Mouse (Mus musculus) CD4-positive, CD25-positive, alpha-beta regulatory T cell, adult 4 months (primary cell): ENCODE data around the gene Foxp1. TPM values are rescaled to one million over a fixed set of nuclear protein-coding genes. Genes with fewer than 3 reads are reported as not detected.

ENCODE experiments used
- ATAC-seq: one replicate; pipeline ENCODE4 v1.8.0; 2017
- polyA plus RNA-seq, 2 experiments: library from polyadenylated mRNA; unstranded; fragments of 100-300 nt; shearing (Covaris generic); gene quantifications; one replicate each; pipeline ENCODE4 v1.2.1; 2017

The Foxp1 gene
- 100 to 1,000 TPM; 275 to 341 TPM for polyA plus RNA-seq

DNA sequence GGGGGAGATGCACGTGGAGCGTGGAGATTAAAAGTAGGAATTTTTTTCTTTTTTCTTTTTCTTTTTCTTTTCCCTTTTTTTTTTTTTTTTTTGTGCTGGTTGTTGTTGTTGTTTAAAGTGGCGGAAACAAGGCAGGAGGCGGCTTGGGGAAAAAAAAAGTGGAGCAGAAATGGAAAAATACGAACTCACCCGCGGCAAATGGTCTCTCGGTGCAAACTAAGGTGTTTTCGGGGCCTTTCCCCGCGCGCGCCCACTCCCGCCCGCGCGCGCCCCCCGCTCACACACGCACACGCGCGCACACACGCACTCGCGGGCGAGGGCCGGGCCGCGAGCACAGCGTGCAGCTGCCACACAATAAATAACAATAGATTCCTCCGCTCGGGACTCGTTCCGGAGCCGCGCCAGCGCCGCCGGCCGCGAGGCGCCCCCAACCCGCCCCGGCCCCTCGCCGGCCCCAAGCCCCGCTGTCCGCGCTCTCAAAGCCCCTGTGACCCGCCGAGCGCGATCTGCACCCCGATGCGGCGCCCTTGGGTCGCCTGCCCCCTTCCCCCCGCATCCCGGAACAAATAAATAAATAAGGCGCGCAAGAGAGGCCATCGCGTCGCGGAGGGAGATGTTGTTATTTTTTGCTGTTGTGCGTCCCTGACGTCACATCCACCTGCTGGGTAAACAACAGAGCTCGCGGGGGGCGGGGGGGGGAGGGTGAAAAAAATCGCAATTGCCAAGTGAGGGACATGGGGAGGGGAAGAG lies at the start of gene Foxp1:
Gene Foxp1 (minus strand): TSS at position 363 of the 750 bp plus-strand sequence.
- peak; percentile 41 for ATAC-seq

DNA sequence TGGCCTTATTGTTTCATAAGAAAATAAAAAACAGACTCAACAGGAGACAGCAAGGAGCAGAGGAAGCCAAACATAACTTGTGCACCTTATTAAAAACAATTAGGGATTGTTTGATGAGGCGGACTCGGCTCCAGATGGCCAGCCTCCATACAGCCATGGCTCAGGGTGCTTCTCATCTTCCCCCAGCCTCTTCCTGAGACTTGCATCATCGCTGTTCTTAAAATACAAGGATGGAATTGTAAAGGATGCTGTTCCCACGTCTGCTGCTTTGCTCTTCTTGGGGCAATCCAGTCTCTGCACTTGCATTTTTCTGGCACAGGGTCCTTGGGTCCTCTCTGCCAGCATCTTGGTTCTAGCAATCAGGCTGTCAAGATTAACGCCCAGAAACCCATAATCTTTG lies 49.5 kb upstream of the Foxp1 start:
- ATAC-seq, result no peak

DNA sequence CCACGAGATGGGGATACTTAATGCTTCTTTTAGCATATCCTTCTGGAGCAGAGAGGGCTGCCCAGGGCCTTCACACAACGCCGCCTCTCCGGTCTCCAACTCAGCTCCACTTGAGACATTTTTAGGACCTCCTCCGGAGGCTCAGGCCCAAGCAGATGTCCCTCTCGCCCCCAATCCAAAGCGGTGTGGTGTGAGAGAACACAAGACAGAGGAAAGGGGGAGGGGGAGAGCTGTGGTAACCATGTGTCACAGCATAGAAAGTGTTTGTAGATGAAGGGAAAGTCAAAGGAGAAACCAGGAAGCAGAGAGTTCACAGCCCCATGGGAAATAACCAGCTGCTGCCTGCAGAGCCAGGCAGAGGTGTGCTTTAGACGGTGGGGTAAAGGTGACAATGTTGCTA lies 44.4 kb upstream of the Foxp1 start:
- no peak for ATAC-seq

DNA sequence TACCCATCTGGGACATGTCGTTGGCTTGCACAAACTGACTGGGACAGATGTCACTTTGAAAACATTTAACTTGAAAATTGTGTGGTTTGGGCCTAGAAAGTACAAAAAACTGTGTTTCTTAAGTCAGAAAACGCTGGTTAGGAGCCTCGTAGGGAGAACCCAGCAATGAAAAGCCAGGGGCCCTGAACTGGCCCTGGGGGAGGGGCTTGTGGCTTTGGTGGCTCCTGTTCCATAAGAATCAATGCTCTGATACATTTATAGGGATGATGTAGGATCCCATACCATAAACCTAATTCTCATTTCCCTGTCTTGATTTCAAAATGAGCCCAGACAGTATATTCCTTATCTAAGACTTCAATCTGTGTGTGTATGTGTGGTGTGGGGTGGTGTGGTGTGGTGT lies 42.2 kb upstream of the Foxp1 start:
- ATAC-seq, result no peak

DNA sequence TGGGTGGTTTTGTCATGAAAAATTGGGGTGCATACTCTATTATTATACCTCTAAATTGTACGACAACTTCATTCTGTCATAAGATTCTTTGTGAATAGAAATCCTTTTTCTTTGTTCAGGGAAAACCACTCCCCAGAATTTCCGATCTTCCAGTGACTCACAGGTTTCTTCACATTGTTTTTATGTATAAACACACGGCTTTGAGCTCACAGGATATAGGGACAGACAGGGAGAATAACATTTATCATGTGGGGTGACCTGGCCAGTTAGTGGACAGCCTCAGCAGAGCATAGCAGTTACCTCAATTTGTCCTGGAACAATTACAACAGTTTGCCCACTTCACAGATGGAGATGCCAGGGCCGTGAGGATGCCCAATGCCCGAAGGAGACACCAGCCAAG lies 34.4 kb upstream of the Foxp1 start:
- ATAC-seq, result no peak

DNA sequence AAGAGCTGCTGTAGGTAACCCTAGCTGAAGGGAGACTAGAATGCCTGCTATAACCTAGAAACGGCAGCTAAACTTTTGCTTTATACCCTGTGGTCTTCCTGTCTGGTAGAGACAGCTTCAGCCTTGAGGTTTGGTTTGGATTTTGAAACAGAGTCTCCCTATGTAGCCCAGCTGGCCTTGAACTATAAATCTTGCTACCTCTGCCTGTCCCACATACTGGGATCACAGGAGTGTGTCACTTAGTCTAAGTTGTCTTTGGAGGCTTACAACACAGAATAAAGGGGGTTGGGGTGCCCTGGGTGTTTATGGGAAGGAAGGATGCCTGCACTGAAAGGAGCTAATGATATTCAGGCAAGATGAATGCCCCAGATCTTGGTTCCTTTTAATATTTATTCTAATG lies 30.3 kb upstream of the Foxp1 start:
- ATAC-seq, result no peak

DNA sequence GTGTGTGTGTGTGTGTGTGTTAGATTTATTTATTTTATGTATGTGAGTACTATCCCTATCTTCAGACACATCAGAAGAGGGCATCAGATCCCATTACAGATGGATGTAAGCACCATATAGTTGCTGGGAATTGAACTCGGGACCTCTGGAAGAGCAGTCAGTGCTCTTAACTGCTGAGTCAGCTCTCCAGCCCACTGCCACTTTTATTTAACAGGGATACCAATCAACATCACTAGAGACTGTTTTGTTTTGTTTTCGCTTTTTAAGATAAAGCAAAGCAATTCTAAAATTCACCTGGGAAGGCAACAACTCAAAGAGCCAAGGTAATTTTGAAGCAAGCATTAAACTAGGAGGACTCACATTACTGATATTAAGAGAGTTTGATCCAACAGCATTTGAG lies 23.9 kb upstream of the Foxp1 start:
- ATAC-seq, result no peak

DNA sequence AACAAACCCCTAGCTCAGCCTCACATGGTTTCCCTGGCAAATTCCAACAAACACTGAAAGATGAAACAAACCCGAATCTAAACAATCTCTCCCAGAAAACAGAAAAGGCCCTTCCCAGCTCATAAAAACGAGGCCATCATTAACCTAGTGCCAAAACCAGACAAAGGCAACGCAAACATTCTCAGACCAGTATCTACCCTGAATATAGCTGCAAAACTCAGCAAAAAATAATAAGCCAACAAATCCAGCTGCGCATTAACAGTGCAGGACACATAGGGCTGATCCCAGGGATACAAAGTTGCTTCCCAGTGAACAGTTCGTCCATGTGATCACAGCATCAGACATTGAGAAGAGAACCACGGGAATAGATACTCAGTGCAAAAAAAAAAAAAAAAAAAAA lies 22.9 kb upstream of the Foxp1 start:
- ATAC-seq, result no peak

DNA sequence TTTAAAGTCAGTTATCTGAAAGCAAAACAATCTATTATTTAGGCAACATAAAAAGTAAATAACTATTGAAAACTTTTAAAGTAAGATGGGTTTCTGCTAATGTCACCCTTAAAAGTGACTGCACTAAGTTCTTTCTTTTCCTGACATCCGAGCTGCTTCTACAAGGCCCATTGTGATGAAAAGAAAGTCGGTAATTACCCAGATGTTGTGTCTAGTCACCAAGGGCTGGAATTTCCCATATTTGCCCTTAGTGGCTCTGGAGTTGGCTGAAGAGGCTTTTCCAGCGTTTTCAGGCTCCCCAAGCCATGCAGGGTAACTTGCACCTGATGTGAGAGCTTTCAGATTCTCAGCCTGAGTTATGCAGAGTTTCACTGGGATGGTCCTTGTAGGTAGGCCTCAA lies 18.6 kb upstream of the Foxp1 start:
- no peak for ATAC-seq

DNA sequence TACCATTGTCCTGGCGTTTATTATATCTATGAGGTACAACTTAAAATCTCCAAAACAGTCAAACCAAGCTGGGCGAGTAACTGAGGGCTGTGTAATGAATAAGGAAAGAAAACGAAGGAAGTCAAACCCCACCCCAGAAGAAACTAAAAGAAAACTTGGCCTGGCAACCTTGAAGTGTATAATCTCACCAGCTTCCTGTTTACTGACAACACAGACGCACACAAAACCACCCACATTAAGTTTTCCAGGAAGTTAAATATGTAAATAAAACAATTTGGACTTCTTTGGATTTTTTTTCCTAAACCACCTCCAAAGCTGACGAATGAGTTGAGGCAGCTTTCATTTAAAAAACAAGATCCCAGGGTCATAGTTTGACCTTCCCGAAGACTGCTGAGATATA lies 18.1 kb upstream of the Foxp1 start:
- no peak for ATAC-seq

DNA sequence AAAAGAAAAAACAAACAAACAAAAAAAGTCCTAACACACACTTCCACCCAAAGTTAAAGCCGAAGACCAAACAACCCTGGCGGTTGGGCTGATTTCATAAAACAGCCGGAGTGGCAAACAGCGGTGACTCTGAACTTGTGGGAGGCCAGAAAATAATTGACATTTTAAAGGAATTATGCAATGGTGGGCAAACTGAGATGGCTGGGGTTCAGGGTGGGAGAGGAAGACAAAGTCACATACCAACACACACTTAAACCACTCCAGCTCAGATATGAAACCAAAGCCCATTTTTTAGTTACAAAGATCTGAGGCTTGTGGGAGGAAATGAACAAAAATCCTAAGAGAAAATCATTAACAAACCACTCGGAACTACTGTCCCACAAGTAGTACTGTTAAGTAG lies 17.6 kb upstream of the Foxp1 start:
- ATAC-seq, result no peak

DNA sequence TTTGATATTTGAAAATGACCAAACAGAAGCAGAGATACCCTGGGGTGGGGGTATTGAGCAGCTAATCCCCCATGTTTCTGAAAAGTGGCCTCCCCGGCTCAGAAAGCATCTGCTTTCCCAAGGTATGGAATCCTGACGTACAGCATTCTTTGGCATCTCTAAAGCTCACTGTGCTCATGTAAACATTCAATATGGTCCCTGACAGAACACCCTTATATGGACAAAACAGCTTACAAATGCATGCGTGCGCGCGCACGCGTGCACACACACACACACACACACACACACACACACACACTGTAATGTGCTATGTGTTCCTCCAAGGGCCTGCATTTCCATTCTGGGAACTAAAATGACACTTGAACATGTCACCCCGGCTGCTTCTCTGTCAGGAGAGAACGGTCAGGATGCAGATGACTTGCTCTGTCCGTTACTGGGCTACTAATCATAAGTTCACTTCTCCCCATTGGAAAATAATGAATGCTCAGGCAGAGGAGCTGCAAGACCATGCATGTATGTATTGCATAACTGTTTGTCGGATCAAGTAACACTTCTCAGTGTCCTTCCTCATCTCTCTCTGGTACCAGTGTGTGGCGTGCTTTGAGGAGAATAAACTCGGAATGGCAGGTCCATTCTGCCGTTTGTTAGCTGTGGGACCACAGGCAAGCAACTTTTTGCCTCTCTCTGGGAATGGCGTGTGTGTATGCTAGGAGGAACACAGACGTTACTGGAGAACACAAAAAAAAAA lies 15.8 kb upstream of the Foxp1 start:
- no peak for ATAC-seq

DNA sequence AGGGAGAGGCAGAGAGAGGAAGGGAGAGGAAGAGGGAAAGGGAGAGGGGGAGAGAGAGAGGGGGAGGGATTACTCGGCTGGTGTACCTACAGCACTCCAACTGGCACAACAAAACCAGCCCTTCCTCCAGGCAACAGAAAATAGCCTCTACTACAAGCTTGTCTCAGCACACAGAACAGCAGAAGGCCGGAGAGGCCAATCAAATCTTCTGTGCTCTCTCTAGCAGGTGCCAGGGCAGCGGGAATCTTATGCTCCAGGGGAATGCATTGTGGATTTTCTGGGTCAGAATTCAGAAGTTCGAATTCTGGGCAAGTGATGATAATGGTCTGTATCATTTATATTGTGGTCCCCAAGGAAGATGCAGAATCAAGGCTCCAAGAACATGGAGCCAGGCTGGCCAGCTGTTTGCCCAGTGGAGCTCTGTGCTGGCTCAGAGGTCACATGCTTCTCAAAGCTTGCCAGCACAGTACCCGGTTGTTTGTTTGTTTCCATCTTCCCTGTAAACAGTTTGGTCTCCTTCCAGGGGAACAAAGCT lies 11.8 kb upstream of the Foxp1 start:
- ATAC-seq, result no peak

DNA sequence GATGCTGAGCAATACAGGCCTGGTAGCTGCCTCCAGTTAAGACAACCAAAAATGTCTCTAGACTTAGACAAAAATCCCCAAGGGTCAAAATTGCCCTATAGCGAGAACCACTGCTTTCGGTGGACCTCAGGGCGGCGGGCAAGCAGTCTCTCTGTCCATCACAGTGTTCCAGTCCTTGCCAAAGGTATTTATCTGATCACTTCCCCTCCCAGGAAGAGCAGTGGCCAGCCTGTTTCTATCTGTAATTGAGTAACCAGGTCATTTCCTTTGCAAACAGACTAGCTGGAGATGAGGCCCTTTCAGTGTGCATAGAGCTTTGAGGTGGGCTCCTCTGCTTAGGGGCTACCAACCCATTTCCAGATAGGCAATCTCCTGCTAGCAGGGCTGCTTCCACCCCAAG lies 9.9 kb upstream of the Foxp1 start:
- ATAC-seq, result no peak

DNA sequence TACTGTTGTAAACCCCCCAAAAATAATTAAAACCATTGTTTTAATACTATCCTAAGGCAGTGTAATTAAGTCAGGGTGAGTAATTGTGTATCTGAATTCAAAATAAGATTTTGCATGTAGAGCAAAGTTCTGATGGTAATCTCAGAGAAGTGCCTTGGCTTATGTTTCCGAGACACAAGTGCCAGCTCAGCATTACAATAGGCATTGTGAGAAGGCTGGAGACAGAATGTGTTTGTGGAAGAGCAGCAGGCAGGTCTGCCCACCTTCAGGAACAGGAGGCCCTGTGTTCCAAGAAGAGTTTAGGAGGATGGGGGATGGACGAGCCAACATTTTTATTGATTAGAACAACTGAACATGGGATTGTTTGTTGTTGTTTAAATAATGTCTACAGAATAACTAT lies 6.5 kb upstream of the Foxp1 start:
- ATAC-seq, result no peak

DNA sequence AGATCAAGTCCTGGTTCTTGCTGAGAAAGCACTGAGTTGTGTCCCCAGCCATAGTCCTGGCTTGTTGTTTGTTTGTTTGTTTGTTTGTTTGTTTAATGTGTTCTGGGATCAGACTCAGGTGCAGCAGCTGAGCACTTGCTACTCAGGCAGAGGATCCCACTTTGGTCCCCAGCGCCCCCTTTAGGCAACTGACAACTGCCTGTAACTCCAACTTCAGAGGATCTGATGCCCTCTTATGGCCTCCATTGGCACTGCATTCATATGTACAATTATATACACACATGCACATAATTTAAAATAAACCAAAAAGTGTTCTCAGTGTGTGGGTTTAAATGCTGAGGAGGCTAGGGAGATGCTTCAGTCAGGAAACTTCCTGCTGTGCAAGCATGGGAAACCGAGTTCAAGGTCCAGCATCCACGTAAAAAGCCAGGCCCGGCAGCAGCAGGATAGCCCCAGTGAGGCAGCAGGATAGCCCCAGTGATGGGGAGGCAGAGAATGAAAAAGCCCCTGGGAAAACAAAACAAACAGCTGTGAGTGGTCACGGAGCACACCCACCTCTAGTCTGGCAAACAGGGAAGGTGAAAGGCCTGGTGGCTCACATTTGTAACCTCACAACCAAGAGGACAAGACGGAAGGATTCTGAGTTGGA lies 5.1 kb upstream of the Foxp1 start:
- ATAC-seq, result no peak

DNA sequence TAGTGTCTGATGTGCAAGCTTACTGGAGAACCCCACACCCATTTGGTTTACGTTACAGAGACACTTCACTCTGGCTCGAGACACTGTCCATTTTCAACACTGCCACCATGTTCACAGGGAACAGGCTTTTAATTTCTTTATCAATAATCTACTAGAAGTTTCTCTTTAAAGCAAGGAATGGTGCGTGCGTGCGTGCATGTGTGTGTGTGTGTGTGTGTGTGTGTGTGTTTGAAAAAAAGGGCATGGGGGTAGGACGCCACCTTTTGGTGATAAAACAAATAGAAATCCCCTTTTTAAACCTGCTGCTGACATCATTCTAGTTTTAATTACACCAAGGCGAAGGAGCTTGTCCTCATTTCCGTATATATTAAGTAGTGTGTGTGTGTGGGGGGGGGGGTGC lies 2.8 kb upstream of the Foxp1 start:
- ATAC-seq, result peak; percentile 13

DNA sequence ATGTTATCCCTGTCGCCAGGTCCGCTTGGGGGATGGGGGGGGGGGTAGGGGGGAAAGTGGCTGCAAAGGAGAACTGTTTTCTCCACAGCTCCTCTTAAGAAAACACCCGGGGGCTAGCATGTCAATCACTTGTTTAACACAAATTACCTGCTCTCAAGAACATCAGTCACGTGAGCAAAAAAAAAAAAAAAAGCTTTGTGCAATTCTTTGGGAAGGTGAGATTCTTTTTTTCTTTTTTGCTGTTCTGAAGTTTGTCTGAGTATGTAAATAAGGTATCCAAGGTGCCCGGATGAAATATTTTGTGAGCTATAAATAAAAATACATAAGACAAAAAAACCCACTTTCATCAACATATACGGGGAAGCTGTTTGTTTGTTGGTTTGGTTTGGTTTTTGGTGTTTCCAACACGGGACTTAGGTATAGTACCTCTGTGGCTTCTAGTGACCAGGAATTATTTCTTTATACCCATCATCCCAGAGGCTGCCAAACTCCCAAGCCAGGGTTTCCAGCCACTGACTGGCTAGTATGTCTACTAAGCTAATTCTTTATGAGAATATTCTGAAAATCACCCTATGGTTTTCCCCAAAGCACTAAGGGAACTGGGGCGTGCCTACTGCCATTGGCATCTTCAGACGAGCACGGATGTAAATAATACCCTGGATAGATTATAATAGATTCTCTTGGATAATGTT lies 1.3 kb upstream of the Foxp1 start:
- ATAC-seq, result no peak

DNA sequence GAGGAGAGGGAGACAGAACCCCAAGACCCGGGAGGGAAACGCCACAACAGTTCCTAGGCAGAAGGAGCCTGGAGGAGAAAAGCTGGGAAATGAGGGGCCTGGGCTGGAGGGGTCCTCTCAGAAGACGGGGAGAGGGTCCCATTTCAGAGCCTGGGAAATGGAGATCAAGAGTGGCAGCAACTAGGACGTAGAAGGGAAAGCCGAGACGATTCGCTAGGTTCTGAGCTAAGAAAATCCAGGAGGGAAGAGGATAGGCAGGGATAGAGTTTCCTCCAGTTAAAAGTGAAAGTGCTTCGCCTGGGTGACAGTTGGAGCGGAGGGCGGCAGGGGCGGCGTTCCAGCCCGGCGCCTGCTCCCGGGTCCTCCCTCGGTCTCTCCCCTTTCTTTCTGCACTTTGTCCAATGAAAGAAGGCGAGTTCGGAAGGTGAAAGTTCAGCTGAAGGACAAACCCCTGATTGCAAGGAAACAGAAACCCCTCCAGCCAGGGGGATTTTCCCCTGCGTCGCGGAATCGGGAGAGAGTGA lies 650 bp upstream of the Foxp1 start:
- peak; percentile 41 for ATAC-seq

DNA sequence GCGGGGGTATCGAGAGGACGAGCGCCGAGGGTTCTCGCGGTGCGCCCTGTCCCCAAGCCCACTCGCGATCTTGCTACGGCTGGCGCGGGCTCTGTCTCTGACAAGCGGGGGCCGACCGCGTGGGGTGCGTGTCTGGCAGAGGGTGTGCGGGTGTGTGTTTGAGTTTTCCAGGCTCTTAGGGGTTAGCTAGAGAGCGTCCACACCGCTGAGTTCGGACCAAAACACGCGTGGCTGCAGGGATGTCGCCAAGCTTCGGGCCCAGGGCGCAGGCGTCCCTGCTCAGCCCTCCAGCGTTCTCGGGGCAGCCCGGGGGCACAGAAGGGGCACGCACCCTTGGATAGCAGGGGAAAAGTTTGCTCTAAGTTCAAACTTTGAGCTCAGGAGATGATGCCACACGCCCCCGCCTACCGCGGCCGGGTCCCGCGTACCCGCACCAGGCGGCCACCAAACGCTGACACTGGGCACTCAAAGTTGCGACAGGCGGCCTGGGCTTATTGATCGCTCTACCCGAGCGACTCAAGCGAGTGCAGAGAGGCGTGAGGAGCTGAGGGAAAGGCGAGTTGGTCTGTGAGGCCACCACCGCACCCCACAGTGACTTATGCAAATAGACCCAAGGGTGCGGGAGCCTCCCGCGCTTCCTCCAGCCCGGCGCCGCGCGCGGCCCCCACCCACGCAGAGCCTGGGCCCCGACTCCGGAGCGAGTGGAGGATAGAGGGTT lies 721 bp downstream of the Foxp1 start:
- peak; percentile 27 for ATAC-seq

DNA sequence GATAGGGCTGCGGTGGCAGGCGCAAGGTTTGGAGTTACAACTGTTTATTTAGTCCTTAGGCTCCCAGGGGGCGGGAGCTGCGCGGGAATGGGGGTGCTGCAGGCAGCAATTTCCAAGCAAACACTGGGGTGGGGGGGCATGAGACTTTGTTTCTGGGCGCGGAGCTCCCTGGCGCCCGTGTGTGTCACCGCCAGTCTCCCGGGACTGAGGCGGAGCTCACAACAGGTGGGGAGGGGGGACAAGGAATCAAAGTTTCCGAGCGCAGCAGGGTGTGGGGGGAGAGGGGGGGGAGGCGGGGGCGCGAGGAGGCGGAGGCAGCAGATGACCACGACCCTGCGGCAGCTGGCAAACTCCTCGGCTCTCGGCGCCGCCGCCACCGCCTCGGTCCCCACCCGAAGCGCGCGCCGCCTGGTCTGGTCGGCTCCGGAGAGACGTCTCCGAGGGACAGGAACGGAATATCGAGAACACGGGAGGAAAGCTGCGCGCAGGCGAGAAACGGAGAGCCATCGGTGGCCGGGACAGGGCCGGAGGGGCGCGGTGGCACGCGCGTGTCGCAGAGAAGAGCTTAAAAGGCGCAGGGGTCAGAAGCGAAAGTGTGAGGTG lies 1.4 kb downstream of the Foxp1 start:
- ATAC-seq, result peak; percentile 4

DNA sequence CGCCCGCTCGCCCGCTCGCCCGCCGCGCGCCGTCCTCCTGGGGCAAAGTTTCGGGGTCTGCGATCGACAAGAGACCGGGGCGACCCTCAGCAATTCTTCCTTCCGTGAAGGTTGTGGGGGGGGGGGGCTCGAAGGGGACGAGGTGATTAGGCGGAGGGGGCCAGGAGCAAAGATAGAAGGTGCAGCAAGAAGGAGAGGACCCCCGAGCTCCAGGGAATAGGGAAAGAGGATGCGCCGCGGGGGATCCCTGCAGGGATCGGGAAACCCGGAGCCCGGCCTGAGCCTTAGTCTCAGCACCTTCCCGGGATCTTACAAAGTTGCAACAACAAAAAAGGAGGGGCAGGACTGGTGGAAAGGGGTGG lies 1.9 kb downstream of the Foxp1 start:
- no peak for ATAC-seq
